Mouse (Mus musculus) lung, postnatal 0 days (tissue): ENCODE measurements at regions not wholly inside any gene's neighbourhood (a gene's known extent, or its start where the extent isn't known, plus 50 kb on each side); places are given as distances from the start of the nearest gene placed in this dataset.

Experiments used
- CTCF ChIP-seq: IDR thresholded peaks from 2 replicates; pipeline ENCODE4 v1.5.1; 2016; ENCODE audit warnings: antibody characterized with exemption, mild to moderate bottlenecking
- EP300 ChIP-seq: IDR thresholded peaks from 2 replicates; pipeline ENCODE4 v1.6.1; 2016; ENCODE audit warnings: antibody characterized with exemption, mild to moderate bottlenecking, control low read depth

GRCm38 (mm10) chr13:111333035-111333434, 78.2 kb downstream of the Actbl2 start:
- no peak for TF ChIP-seq CTCF
- no peak for TF ChIP-seq EP300
